Mouse (Mus musculus): ENCODE measurements around the gene 4930522L14Rik. TPM values are rescaled to one million over a fixed set of nuclear protein-coding genes. Genes with fewer than 3 reads are reported as not detected.

The 4930522L14Rik gene
- 0.79 and 1.3 TPM in 2 replicates for polyA plus RNA-seq (2012; rRNA removed)

DNA sequence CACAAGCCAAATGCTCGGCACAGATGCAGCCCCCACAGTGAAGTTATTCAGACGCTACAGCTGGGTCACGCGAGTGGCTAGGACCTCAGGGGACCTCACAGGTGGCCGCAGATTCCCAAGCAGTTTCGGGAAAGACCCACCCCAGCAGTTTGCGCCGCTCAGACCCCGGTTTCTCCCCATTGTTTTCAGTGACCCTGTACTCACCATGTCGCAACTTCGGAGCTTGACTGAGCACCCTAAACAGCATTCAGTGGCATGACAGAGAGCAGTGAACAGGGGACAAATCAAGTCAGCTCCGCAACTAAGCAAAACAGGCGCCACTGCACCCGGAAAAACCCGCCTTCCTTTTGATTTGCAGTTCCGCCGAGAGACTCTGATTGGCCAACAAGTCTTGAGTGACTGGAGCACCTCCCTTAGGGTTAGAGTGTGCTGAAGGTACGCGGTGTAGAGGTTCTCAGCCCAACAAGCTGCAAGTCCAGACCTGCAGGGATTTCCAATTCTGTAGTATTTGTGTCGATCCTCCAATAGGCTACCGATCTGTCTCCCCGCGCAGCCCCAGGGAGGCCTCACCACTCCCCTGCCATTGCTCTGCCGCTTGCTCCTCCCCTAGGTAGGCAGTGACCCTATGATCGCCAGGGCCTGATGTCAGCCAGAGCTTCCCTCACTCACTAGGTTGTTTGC is at the start of gene 4930522L14Rik:
Gene 4930522L14Rik, minus strand, starts transcription at position 496 of the 681 bp plus-strand sequence.

GRCm38 (mm10) chr5:109690537-109691201 is 61.0 kb downstream of the 4930522L14Rik start, which contains the start of gene 5430403G16Rik:
5430403G16Rik (minus strand) TSS chr5:109691041.

Other genes starting within 250 kb of the 4930522L14Rik start
- gene Crlf2, start 192.9 kb downstream of the 4930522L14Rik start, polyA plus RNA-seq (2012; rRNA removed) = 26.3 and 34.0 TPM in 2 replicates
- gene 5430403G16Rik, start 60.8 kb downstream of the 4930522L14Rik start, polyA plus RNA-seq (2012; rRNA removed) = 0.03 TPM in 2 replicates
- gene Gm15446, start 171.5 kb upstream of the 4930522L14Rik start, polyA plus RNA-seq (2012; rRNA removed) = 0.66 and 0.97 TPM in 2 replicates
- gene Zfp932, start 244.6 kb upstream of the 4930522L14Rik start, polyA plus RNA-seq (2012; rRNA removed) = 0.70 and 1.1 TPM in 2 replicates

All from colon, adult 2 months (tissue).